Mouse (Mus musculus) stomach, postnatal 0 days (tissue): ENCODE data around the gene Bcl3. TPM values are rescaled to one million over a fixed set of nuclear protein-coding genes. Genes with fewer than 3 reads are reported as not detected.

Source experiments
- ATAC-seq: fragments of 200-750 bp; cut with Nextera tagmentation; 2 replicates; pipeline ENCODE4 v1.8.0; 2017; ENCODE audit not compliant: low FRiP score, low TSS enrichment
- DNase-seq: peaks from one replicate; pipeline ENCODE4 v3.0.0-alpha.2; 2016; ENCODE audit warnings: low spot score
- H3K27ac ChIP-seq: fragments of 300-500 bp; sonication (generic); replicated peaks from 2 replicates; pipeline ENCODE4 v1.5.1; 2014; ENCODE audit warnings: mild to moderate bottlenecking, control low read depth
- H3K27me3 ChIP-seq: fragments of 300-500 bp; sonication (generic); 2 replicates; pipeline ENCODE4 v1.6.1; 2014; ENCODE audit warnings: low read length; ENCODE audit not compliant: control insufficient read depth, insufficient read depth
- H3K36me3 ChIP-seq: fragments of 300-500 bp; sonication (generic); 2 replicates; pipeline ENCODE4 v1.6.1; 2014; ENCODE audit warnings: low read length, mixed read lengths; ENCODE audit not compliant: control insufficient read depth, insufficient read depth
- H3K4me1 ChIP-seq: fragments of 300-500 bp; sonication (generic); replicated peaks from 2 replicates; pipeline ENCODE4 v1.6.1; 2014; ENCODE audit warnings: antibody characterized with exemption; ENCODE audit not compliant: control insufficient read depth, insufficient read depth
- H3K4me2 ChIP-seq: fragments of 300-500 bp; sonication (generic); replicated peaks from 2 replicates; pipeline ENCODE4 v1.6.1; 2014; ENCODE audit warnings: low read depth, mild to moderate bottlenecking, control low read depth, moderate library complexity
- H3K4me3 ChIP-seq: fragments of 300-500 bp; sonication (generic); 2 replicates; pipeline ENCODE4 v1.5.1; 2014; ENCODE audit warnings: low read depth, low read length, control low read depth
- H3K9ac ChIP-seq: fragments of 300-500 bp; sonication (generic); 2 replicates; pipeline ENCODE4 v1.6.1; 2014; ENCODE audit warnings: mild to moderate bottlenecking, low read length, control low read depth, mixed read lengths
- H3K9me3 ChIP-seq: fragments of 300-500 bp; sonication (generic); 2 replicates; pipeline ENCODE4 v1.6.1; 2016; ENCODE audit warnings: low read length; ENCODE audit not compliant: control insufficient read depth
- CTCF ChIP-seq: IDR thresholded peaks from 2 replicates; pipeline ENCODE4 v1.5.1; 2016; ENCODE audit warnings: antibody characterized with exemption, low read depth, mild to moderate bottlenecking, moderate library complexity
- EP300 ChIP-seq: optimal IDR thresholded peaks from 2 replicates; pipeline ENCODE3; 2016; ENCODE audit warnings: antibody characterized with exemption
- WGBS: fragments of 180-500 bp; shearing (Covaris S2); extraction: QIAGEN DNeasy Blood & Tissue Kit; methylation state at CpG from one replicate; pipeline ENCODE4 v1.1.7; 2014; 5-methylcytosine and 5-hydroxymethylcytosine counted together
- polyA plus RNA-seq: library from polyadenylated mRNA; unstranded; fragments of >200 nt; fragmentation: Nextera tagmentation; extraction: Ambion mirVana; gene quantifications from 2 replicates; pipeline ENCODE4 v1.2.1, GENCODE M21; 2015

Gene Bcl3
- polyA plus RNA-seq, 1 experiment from 2014 or later = 9.1 TPM

- peak; percentile 94 for ATAC-seq
- H3K27ac ChIP-seq = peak overlapping the region; percentile 75
Measured at GRCm38 (mm10) chr7:19841686-19842413, 19.3 kb upstream of the Bcl3 start.

GRCm38 (mm10) chr7:19840936-19841335 lies 18.4 kb upstream of the Bcl3 start:
- no peaks in the 10 kb centered on the region for H3K36me3 ChIP-seq
- no peak overlapping the region for H3K4me3 ChIP-seq
- TF ChIP-seq EP300 = no peak
- TF ChIP-seq CTCF = no peak
- no peaks in the 10 kb centered on the region for H3K4me1 ChIP-seq
- no peak overlapping the region for H3K9ac ChIP-seq
- H3K27me3 ChIP-seq = no peaks in the 10 kb centered on the region
- no peak overlapping the region for H3K4me2 ChIP-seq
- DNase-seq = no peak
- peak overlapping the region; percentile 75 for H3K27ac ChIP-seq
- no peak for ATAC-seq
- no peaks in the 10 kb centered on the region for H3K9me3 ChIP-seq
- WGBS = 85% methylated on average over 3 of the region's 3 CpGs

More at GRCm38 (mm10) chr7:19841686-19842413, 19.3 kb upstream of the Bcl3 start:
- no peak overlapping the region for H3K4me3 ChIP-seq
- no peak overlapping the region for H3K4me2 ChIP-seq
- 53% methylated on average over 21 of the region's 21 CpGs for WGBS
- H3K27me3 ChIP-seq = no peaks in the 10 kb centered on the region
- no peaks in the 10 kb centered on the region for H3K4me1 ChIP-seq
- H3K9ac ChIP-seq = no peak overlapping the region
- DNase-seq = peak; percentile 85
- H3K9me3 ChIP-seq = no peaks in the 10 kb centered on the region
- H3K36me3 ChIP-seq = no peaks in the 10 kb centered on the region
- TF ChIP-seq CTCF = no peak

DNA sequence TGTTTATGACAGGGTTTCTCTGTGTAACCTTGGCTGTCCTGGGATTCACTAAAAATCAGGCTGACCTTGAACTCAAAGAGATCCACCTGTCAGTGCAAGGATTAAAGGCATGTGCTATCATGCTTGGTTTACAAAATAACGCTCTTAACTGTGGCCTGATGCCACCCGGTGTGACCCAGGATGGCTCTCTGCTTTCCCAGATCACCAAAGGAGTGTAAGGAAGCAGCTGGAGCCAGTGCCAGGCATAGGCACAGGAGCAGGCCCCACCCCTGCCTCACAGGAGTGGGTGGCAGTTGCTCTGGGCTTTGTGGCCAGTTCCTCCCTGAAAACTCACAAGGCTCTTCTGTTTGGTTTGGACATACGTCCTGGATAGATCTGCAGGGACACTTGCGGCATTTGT lies 17.8 kb upstream of the Bcl3 start:
- Histone ChIP-seq H3K27me3 (no peaks in the 10 kb centered on the region), H3K4me1 (no peaks in the 10 kb centered on the region), H3K4me2 (no peak overlapping the region), H3K4me3 (no peak overlapping the region), H3K9me3 (no peaks in the 10 kb centered on the region), H3K27ac (peak overlapping the region; percentile 75), H3K36me3 (no peaks in the 10 kb centered on the region), H3K9ac (no peak overlapping the region)
- TF ChIP-seq CTCF (no peak), EP300 (no peak)
- DNase-seq (peak; percentile 65), ATAC-seq (peak; percentile 23; the same call in 1 of the 2 replicates)
- WGBS = 76% methylated on average over 4 of the region's 4 CpGs

DNA sequence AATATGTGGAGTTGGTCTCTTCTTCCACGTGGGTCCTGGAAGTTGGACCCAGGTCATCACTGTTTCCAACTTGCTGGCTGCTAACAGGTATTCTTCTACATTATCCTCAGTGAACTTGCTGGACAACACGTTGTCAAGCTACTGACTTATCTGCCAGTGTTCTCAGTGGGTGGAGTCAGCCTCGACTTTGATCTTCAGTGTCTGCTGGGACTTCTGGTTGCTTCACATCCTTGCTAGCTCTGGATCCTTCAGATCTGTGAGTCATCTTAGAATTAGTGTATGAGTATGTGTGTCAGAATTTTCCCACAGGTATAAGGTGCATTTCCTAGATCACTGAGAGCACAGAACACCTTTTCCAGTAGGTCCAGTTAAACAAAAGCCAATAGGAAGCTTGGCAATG lies 14.3 kb upstream of the Bcl3 start:
- WGBS = 49% methylated on average over 3 of the region's 3 CpGs
- Histone ChIP-seq H3K27me3 (no peaks in the 10 kb centered on the region), H3K36me3 (no peaks in the 10 kb centered on the region), H3K4me1 (no peaks in the 10 kb centered on the region), H3K9ac (no peak overlapping the region), H3K4me3 (no peak overlapping the region), H3K9me3 (no peaks in the 10 kb centered on the region), H3K27ac (no peak overlapping the region), H3K4me2 (no peak overlapping the region)
- ATAC-seq (no peak), DNase-seq (no peak)
- TF ChIP-seq EP300 (no peak), CTCF (no peak)

DNA sequence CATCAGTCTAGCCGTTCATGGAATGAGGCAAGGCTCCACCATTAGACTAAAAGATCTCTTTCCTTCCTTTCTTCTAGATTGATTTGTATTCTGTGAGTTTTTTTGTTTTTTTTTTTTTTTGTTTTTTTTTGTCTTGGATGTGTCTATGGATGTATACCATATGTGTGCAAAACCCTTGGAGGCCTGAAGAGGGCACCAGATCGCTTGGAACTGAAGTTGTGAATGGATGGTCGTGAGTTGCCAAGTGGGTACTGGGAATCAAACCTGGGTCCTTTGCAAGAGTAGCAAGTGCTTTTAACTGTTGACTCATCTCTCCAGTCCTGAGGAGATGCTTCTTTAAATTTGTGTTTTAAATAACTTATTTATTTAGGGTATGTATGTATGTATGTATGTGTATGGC lies 11.5 kb upstream of the Bcl3 start:
- no peak for ATAC-seq
- TF ChIP-seq CTCF (peak; percentile 52), EP300 (no peak)
- H3K4me3 ChIP-seq = no peak overlapping the region
- no peak for DNase-seq
- no peaks in the 10 kb centered on the region for H3K27me3 ChIP-seq
- no peak overlapping the region for H3K4me2 ChIP-seq
- H3K36me3 ChIP-seq = no peaks in the 10 kb centered on the region
- no peaks in the 10 kb centered on the region for H3K9me3 ChIP-seq
- WGBS = 61% methylated on average over 3 of the region's 3 CpGs
- peaks cover 8% of the 10 kb centered on the region for H3K4me1 ChIP-seq
- H3K9ac ChIP-seq = no peak overlapping the region
- no peak overlapping the region for H3K27ac ChIP-seq

DNA sequence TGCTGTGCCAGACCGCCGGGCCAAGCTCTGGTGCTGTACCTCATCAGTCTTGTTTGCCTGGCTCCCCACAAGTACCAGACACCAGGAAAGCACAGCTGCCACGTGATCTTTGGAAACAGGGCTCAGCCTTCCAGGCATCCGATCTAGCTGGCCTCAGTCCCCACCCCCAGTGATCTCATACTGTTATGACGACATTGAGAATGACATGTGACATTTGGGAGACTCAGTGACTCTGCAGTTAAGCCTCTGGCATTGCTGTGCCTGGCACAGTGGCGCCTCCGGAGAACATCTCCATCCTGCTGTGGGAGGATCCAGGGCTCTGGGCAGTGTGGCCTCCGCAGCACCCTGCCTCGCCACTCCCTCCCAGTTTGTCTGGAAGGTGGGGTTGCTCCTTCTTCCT lies 9.3 kb upstream of the Bcl3 start:
- Histone ChIP-seq H3K4me2 (no peak overlapping the region), H3K9me3 (no peaks in the 10 kb centered on the region), H3K4me3 (no peak overlapping the region), H3K27me3 (no peaks in the 10 kb centered on the region), H3K9ac (no peak overlapping the region), H3K27ac (peak overlapping the region; percentile 63; the same call in 1 of the 2 replicates), H3K4me1 (peaks cover 8% of the 10 kb centered on the region), H3K36me3 (no peaks in the 10 kb centered on the region)
- peak; percentile 84 for ATAC-seq
- peak; percentile 75 for DNase-seq
- WGBS = 24% methylated on average over 9 of the region's 9 CpGs
- TF ChIP-seq EP300 (no peak), CTCF (no peak)
